Mouse (Mus musculus) heart, adult 18-20 months (tissue): Measurements from ENCODE around the gene Mrps6. TPM values are rescaled to one million over a fixed set of nuclear protein-coding genes. Genes with fewer than 3 reads are reported as not detected.
"Not testable (repeated sequence)": the region's sequence is repeated elsewhere in the genome, so short reads cannot be mapped to it uniquely, and the experiment has no call there.

Experiments used
- DNase-seq, 2 experiments: peaks; one replicate each; pipeline ENCODE4 v3.0.0; 2021 to 2022; ENCODE audit warnings: mixed read lengths in 1 of 2
- total RNA-seq, 2 experiments: library from RNA; stranded (reverse); gene quantifications; 2 replicates each; pipeline ENCODE4 v1.2.3; 2021

Gene Mrps6
- total RNA-seq, 2 experiments from 2014 or later = 62.0 to 64.5 TPM

DNA sequence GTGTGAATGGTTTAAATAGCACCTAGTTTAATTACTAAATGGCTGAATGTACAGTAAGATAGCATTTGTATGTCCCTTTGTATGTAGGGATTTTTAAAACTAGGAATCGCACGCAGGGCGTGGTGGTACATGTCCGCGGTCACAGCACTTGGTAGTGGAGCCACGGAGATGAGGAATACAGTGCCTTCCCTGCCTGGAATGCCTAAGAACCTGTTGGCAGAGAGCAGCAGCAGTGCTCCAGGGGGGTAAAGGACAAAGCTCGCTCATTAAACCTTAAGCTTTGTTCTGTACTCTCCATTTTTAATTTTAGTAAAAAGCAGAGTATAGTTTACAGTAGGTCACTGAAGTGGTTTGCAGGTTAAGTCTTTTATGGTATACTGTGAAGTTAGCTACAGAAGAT is 3.5 kb downstream of the Mrps6 start:
- no peak for DNase-seq

DNA sequence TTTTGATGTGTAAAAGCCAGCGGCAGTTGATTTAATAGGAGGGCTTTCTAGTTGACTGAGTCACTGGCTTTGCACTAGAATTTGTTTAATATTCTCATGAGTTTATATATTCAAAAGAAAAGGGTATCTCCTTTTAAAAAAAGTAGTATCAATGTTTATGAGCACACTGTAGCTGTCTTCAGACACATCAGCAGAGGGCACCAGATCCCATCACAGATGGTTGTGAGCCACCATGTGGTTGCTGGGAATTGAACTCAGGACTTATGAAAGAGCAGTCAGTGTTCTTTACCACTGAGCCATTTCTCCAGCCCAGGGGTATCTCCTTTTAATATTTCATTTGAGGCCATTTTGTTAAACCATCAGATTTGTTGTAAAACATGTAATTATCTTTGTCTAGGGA is 4.8 kb downstream of the Mrps6 start:
- no peak for DNase-seq

DNA sequence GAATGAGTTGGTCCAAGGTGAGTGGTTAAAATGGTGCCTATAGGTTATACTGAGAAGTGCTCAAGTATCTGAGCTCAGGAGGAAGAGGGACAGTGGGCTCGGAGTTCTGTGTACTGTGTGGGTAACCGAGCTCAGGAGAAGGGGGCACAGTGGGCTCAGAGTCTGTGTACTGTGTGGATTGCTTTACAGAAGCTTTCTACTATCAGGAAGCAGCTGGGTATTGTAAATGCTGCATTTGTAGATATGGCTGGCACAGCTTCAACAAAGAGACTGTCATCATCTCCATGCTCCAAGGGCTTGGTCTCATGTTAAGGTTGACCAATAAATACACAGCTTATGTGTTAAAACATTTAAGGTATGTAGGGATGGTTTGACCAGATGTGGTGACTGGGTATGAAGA is 6.7 kb downstream of the Mrps6 start:
- DNase-seq = no peak

DNA sequence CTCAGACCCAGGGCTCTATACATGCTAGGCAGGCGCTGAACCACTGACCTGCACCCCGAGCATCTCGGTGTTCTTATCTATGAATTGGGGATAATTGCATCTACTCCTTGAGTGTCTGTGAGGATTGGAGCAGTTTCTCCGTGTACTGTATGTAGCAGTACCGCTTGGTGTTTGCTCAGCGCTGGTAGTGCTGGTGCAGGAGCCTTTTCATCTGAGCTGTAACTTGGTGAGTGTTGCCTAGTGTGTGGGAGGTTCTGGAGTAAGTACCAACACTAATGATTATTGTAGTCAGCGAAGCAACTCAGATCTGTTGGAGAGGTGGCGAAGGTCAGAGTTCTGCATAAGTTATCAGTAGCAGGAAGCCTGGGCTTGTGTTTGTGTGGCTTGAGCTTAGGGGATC is 12.3 kb downstream of the Mrps6 start:
- no peak for DNase-seq

DNA sequence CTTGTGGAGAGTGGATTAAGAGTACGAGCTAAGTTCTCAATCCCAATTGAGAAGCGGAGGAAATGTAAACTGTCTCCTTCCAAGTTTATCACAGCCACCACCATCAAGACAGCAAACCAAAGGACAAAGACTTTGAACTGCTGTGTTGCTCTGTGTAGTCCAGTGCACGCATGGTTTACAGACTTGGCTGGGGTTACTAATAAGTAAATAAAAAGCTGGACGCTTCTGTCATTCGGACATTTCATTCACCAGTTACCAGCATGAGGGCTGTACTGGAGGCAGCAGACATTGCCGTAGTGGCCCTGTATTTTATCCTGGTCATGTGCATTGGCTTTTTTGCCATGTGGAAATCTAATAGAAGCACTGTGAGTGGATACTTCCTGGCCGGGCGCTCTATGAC is 18.7 kb downstream of the Mrps6 start:
- DNase-seq = no peak

DNA sequence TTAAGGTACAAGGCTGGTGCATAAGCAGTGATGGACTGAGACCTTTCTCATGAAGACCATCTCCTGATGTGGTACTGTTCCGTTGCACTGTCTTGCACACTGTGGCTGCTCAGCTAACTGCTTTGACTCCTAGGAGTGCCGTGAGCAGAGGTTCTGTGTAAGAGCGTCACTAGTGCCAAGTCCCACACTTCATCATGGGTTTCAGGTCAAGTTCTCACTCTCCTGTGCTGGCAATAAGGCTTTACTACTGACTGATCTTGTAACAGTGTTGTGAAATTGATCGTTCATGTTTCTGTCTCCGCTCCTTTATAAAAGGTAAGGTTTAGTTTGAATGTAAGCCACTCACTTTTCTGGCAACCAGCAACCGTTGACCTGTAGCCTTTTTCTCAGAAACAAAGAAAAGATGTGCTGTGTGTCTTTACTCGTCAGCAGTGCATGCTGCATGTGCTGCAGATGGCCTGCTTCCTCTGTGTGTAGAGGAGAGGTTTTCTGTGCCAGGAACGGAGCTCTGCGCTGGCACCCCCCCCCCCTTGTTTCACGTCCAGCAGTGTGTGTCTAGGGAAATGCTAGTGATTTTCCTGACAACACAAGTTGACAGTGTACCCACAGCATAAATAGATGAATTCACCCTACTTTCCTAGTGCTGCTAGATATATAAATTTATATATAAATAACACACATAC is 25.8 kb downstream of the Mrps6 start:
- no peak for DNase-seq

DNA sequence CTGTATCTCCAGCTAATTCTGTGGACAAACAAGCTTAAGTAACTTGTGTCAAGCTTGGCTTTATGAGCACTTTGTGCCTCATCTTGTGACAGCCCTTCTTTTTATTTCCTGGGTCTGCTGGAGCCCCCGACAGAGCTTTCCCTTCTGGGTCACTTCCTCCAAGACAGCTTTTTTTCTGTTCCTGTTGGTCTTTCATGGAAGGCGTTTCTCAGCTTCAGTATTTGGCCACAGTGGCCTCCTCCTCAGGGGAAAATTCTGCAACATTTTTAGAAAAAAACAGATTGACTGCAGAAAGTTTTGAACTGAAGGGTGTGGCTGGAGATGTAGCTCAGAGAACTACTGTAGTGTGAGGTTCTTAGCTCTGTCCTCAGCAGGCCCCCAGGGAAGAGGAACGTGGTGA is 31.2 kb downstream of the Mrps6 start:
- no peak for DNase-seq

DNA sequence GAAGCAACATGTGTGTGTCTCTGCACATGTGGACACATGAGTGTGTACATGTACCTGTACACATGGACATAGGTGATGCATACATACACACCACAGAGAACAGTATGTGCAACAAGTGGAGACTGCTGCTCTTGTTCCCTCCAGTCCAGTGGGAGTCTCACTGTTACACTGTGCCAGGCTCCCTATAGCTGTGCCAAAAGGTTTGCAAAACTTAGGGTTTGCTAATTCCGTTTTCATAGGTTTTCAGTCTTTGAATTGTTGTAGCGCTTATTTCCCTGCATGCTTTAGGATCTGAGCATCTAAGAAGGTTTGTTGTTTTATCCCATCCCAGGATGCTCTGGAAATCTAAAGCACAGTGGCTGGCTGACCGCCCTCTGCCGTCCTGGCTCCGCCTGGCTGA is 33.8 kb downstream of the Mrps6 start:
- DNase-seq = no peak

DNA sequence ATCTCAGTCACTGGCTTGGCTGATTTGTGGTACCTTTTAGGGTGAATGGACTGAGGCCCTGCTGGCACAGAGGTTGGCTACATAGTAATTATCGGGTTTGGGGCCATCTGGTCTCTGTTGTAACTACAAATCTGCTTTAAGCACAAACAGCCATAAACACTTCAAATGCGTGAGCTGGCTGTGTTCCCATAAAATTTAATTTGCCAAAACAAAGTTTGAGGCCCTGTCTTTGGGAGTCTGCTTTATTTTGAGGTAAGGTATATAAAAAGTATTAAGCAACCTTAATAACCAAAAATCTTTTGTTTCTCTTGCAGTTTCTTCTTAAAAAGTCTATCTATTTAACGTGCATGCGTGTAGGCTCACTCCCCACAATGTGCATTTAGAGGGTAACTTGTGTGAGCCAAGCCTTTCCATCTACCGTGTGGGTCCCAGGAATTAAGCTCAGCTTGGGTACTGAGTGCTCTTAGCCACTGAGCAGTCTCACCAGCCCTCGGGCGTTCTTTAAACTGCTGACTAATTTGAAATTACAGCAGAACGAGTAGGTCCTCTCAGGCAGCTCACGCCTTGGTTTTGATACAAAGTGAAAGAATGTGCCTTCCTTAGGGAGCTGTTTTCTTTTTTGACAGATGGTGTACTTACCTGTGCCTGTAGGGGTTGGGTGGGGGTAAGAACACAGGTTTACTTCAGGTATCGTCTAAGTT is 40.4 kb downstream of the Mrps6 start:
- no peak for DNase-seq

DNA sequence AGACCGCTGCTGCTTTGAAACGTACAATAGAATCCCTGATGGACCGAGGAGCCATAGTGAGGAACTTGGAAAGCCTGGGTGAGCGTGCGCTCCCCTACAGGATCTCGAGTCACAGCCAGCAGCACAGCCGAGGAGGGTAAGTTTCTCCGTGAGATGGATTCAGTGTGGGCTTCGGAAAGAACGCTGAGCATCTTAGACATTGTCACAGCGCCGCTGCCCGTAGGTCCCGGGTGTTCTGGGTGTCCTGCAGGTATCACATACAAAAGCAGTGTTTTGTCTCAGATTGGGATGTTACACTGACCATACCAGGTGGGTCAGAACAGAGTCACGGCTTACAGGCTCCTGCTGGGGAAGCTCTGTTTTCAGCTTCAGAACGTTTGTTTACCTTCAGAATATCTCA is 41.5 kb downstream of the Mrps6 start:
- DNase-seq = no peak

DNA sequence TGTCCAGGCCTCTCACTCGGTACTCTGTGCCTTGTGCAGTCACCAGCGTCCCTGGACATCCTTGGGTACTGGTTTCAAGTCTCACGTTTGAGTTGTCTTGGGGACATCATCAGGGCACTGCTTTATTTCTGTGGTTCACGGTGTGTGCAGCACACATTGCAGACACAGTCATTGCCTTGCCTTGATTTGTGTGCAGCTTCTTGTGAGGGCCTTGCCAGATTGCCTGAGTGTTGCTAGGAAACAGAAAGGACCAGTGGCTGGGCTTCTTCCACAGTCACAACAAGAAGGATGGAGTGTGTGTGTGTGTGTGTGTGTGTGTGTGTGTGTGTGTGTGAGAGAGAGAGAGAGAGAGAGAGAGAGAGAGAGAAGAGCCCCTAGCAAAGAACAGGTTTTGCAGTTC is 42.0 kb downstream of the Mrps6 start:
- DNase-seq = no peak

DNA sequence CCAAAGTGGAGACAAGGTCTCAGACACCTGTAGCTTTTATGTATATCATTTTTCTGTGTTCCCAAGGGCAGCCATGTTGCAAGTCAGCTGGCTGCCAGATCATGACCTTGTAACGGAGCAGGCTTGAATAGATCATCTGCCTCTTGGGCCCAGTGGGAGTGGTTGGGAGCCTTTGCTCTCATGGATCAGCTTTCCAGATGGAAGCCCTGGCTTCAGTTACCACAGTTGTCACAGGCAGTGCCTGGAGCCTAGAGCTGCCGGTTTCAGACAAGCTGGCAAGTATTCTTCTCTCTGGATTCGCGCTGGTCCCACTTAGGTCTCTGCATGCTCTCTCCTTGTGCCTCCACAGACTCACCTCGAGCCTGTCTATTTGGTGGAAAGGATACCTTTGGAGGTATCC is 44.0 kb downstream of the Mrps6 start:
- DNase-seq = peak; percentile 21 to 45

DNA sequence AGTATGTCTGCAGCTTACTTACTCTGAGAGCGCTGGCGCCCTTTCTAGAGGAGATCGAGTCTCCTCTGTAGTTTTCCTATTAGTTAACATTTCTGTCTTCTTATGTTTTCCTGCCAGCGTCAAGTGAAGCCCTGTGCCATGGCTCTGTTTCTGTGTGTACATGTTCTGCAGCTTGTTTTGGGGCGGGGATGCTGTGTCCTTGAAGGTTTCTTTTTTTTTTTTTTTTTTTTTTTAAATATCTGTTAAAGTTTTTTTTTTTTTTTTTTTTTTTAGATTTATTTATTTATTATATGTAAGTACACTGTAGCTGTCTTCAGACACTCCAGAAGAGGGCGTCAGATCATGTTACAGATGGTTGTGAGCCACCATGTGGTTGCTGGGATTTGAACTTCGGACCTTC is 44.9 kb downstream of the Mrps6 start:
- DNase-seq = not testable (repeated sequence)

DNA sequence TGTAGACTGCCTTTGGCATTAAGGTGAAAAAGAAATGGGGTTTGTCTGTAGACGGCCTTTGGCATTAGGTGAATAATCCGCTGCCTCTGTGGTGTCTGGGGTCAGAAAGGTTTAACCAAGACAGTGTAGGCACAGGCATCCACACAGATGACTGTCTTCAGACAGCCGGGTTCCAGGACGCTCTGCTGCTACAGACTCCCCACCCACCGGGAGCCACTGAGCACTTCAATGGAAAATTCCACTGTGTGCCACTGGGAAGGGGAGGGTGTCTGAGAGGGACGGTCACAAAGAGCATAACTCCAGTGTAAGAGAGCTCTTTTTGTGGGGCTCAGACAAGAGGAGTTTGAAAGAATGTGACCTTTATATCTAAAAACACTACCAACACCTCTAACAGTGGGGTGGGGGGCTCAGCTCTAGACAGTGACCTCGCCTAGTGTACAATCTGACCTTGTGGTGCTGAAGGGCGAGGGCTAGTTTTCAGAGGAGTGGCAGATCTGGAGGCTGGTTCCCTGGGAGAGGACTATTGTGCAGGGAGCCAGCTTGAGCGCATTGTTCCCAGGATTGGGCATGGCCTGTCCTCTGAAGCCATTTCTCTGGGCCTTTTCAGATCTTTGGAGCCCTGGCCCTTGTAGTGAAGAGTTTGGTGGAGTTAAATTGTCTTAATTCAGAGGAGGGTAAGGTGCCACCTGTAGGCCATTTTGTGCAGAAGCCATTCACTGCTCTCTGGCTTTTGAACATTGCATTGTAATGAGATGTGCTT is 45.7 kb downstream of the Mrps6 start:
- DNase-seq = peak; percentile 37 to 43

DNA sequence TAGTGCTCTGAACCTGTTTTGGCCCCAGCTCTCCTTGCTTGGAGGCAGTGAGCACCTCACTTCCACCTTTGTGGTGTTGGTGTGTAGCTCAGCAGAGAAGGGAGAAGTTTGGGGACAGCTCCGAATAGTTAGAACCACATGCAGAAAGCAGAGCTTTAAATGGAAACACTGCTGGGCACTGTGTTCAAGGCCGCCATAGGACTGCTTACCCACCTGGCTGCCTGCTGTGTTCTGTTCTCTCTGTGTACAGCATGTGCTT is 46.2 kb downstream of the Mrps6 start:
- no peak for DNase-seq

DNA sequence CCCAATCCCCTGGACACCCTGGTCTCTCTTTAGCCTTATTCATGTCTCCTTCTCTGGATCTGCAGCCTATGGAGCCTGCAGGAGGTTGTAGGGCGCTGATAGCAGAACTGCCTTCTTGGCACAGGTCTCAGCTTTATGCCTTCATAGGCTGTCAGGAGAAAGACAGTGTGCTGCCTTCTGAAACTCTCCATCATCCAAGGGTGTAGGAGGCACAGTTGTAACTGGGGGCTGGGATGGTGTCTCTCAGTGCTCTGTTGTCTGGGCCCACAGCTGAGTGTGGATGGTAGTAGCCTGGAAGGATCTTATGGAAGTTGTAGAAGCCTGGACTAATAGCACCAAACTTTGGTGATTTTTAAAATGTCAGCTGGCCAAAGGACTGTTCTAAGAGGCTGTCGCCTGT is 46.9 kb downstream of the Mrps6 start:
- DNase-seq = no peak

DNA sequence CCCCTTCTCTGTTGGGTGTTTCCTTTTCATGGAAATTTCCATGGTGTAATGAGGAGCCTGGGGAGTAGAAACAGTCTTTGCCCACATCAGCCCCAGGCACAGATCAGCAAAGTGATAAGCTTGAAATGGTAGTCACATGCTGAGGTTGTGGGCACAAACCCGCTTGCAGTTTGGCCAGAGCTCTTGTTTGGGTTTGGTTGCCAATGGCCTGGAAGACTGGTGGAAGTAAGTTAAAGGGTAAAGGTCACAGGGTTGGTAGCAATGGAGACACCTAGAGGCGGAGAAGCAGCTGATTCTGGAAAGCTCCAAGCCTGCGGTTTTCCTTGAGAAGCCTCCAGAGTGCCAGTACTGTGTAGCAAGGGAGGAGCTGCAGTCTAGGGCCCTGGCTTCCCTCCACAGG is 47.6 kb downstream of the Mrps6 start:
- DNase-seq = no peak

DNA sequence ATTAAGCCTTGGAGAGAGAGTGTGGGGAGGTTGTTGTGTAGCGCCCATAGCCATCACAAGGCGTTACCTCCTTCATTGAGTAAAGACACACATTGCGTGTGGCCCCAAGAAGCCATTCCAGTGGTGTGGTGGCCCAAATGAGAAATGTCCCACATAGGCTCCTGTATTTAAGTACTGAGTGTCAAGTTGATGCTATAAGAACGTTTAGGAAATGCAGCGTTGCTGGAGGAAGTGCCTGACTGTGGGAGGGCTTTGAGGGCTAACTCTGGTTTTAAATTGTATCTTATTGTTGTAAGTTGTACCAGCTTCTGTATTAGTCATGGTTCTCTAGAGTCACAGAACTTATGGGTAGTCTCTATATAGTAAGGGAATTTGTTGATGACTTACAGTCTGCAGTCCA is 49.3 kb downstream of the Mrps6 start:
- no peak for DNase-seq

DNA sequence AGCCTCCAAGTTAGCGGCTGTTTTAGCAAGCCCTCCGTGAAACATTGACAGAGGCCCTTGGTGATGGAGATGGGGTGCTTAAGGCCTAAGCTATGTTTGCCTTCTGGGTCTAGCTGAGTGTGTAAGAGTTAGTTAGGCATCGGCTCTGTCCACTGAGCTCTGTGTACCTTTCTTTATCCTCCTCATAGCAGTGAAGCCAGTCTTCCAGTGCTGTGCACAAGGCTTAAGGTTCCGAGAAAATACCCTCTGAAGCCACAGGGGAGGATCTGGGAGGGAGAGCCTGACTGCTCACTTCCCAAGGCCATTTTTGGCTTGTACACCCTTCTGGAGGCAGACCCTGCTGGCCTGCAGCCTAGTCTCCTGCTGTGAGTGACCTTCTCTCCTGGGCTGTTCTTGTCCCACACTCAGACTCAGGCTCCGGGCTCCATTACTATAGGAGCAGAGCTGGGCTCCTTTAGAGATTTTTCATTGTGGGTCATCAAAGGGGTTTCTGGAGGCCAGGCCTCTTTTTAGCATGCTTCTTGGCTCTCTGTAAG is 56.7 kb downstream of the Mrps6 start:
- peak; percentile 57 for DNase-seq

DNA sequence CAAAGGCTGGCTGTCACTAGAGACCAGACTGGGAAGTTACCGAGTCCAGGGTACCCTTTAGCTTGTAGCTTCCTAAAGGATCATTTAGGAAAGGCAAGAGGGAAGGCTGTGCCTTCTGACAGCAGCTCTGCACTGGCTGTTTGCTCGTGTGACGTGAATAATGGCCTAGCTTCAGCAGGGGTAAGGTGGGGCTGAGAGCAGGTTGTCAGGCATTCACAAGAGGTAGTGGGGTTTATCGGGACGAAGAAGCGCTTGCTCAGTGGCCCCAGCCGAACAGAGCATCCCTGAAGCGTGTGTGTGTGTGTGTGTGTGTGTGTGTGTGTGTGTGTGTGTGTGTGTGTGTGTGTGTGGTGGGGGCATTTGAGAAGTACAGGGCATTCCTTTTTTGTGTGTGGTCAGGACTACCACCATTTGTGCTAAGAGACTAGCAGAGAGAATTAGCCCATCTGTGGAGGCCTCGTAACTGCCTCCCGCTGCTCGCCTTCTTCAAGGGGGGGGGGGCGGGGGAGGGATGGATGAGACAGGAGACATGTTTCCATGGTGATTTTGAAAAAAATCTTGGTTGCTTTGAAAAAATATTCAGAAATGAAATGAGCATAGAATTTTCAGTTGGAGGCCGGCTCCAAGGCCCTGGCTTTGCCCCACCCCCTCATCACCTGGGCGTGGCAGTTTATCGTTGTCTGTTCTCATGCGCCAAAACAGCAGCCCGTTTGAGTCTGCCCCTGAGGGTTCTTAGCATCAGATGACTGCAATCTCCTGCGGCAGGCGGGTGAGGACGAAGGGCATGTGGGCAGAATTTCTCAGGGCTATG is 57.7 kb downstream of the Mrps6 start:
- peak; percentile 7 to 32 for DNase-seq

DNA sequence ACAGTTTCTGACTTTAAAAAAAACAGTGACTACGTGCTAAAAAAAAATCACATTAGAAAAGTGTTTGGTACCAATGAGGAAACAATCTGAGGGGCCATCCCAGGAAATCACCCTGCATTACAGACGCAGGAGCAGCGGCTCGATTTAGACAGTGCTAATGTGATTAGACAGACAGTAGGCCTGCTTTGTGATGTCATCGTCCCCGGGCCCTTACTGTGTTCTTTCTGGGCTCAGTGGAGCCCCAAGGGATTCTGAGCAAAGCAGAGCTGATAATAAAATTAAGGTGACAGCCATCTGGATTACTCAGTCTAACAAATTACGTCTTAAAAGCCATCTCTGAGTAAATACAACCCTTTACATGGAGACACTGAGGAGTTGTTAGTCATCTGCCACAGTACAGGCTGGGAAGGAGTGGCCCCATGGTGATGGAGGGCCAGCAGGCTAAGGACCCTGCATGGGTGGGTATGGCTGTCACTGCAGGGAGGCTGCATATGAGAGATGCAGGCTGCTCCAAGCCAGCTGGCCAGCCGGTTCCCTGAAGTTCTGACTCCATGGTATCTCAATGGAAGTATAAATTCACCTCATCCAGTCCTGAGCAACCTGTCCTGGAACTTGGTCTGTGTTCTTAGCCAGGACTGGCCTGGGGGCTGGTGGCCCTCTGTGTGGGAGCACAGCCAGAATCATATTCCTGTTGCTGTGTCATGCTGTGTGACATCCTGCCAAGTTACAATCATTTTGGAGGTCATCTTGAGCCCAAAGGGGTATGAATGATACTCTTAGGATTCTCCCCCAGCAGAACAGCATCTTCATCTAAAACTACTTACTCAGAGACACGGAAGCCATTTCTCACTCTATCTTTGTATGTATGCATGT is 59.5 kb downstream of the Mrps6 start:
- DNase-seq = peak in 1 of 2 experiments; percentile 22
